Mouse (Mus musculus): ENCODE measurements at regions not wholly inside any gene's neighbourhood (a gene's known extent, or its start where the extent isn't known, plus 50 kb on each side); places are given as distances from the start of the nearest gene placed in this dataset.

GRCm38 (mm10) chr2:172777774-172778173 is 162.3 kb downstream of the Bmp7 start:
- no peak for DNase-seq

- no peak for DNase-seq
Observed at GRCm38 (mm10) chr2:172779096-172779495, 161.0 kb downstream of the Bmp7 start.

DNA sequence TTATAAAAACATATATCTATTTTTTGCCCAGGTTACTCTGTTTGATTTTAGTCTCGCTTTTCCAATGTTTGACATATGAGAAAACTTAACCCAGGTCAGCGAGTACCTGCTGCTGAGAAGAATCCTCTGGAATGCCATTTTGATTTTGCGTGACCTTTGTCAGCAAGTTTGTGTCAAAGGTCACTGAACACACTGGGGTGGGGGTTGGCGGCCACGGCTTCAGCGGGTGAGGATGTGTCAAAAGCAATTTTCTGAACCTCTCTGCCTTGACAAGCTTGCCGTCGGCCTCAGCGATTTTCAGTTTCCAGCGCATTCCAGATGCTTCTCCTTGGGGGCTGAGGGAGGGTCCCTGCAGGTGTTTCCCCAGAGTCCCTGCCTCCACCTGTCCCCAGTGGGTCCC is 157.4 kb downstream of the Bmp7 start:
- DNase-seq = no peak

- no peak for DNase-seq
Observed at GRCm38 (mm10) chr2:172786297-172786696, 153.8 kb downstream of the Bmp7 start.

DNA sequence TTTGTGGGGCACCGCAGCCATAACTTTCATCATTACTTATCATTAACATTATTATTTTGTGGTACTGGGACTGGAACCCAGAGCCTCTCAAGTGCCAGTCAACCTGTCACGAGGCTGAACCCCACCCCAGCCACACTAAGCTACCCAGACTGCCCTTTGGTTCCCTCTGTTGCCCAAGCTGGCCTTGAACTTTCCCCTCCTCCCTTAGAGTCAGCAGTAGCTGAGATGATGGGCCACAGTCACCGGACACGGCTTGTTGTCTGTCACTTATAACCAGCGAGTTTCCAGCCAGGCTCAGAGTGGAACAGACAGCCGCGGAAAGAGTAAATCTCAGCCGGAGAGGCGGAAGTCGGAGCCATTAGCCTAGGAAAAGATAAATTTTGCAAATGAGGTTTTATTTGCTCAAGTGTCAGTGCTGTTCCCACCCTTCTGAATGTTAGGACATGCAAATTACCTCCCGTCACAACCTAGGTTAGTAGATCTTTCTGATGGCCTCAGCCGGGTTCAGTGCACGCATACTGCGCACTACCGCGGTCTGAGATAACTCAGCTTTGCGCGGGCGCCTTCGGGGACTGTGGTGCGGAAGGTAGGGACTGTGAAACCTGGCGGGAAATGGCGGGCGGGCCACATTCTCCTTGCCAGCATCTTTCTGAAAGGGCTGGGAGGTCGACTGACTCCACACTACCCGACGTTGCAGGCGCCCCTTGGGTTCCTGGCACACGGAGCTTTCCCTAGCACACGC is 152.7 kb downstream of the Bmp7 start:
- DNase-seq = no peak

GRCm38 (mm10) chr2:172789260-172789659 is 150.9 kb downstream of the Bmp7 start:
- DNase-seq = no peak

DNA sequence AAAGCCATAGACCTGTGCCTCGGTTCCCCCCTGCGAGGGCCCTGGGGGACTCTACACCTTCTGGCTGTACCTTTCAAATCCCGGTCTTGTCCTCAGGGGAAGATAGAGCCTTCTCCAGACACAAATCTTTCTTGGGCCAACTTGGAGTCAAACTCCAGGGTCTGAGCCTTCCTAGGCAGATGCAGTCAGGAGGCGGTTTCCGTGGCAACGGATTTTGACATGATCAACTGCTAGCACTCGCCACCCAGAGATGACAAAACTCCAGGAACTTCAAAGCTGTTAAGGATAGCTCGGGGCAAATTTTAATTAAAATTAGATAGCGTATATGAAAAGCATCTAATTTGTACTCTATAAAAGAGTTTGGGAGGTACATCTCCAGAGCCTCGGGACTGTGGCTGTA is 147.6 kb downstream of the Bmp7 start:
- DNase-seq = no peak

- no peak for DNase-seq
Observed at GRCm38 (mm10) chr2:172793991-172794390, 146.1 kb downstream of the Bmp7 start.

DNA sequence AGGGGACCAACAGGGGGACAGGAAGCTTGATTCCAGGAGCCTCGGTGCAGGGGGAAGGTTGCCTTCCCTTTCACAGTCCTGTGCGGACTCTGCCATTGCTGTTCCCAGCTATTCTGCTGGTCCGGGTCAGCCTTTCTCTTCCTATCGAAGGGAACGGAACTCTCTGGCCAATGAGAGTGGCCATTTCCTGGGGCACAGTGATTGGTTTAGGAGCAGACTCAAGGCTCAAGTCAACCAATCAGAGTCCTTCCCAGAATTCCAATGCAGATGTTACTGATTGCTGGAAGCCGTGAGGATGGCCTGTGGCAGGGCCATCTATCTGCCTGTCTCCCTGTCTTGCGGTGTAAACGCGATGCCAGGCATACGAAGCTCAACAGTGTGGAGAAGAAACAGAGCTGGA is 145.3 kb downstream of the Bmp7 start:
- no peak for DNase-seq

GRCm38 (mm10) chr2:172796104-172796503 is 144.0 kb downstream of the Bmp7 start:
- no peak for DNase-seq

DNA sequence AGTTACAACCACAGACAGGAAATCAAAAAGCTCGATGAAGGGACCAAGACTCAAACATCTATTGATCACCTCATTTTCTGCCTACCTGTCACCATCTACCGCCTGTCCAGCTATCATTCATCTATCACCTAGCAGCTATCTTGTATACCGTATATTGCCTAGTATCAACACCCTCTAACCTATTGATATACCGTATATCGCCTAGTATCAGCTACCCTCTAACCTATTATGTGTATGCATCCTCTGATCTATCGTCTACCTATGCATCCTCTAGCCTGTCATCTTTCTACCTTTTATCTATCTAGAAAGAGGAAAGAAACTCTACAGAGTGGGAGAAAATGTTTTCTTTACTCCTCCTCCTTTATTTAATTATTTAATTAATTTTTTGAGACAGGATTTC is 143.2 kb downstream of the Bmp7 start:
- DNase-seq = no peak

DNA sequence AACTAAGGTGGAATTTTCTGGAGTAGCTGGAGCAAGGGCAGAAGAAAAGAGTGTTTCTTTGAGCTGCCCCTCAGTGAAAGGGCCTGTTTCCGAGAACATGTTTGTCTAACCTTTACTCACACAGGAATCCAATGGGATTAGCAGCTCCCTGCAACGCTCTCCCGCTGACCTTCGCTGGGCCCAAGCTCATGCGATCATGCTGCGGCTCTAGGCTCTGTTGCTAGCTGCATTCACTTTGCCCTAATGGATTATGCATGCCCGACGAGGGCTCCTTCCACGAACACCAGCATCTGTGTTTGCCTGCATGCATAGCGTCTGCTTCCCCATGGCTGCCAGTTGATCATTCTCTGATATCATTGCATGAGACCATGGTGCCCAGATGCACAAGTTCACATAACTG is 140.2 kb downstream of the Bmp7 start:
- no peak for DNase-seq

DNA sequence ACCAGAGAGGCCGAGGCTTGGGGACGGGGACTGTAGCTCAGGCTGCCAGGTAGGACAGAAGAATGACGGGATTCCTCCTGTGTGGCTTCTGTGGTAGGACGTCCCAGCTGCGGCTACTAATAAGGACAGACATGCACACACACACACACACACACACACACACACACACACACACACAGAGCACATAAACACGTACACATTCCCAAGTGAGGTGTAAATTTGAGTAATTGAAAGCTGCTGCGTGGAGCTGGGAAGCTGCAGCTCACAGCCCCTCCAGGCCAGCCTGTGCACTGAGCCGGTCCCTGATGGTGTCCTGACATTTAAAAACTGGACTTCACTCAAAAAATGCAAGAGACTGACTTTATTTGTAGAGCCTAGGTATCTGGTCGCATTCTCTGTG is 139.3 kb downstream of the Bmp7 start:
- no peak for DNase-seq

GRCm38 (mm10) chr2:172801804-172802203 is 138.3 kb downstream of the Bmp7 start:
- no peak for DNase-seq

- DNase-seq = no peak
Observed at GRCm38 (mm10) chr2:172807446-172807845, 132.7 kb downstream of the Bmp7 start.

DNA sequence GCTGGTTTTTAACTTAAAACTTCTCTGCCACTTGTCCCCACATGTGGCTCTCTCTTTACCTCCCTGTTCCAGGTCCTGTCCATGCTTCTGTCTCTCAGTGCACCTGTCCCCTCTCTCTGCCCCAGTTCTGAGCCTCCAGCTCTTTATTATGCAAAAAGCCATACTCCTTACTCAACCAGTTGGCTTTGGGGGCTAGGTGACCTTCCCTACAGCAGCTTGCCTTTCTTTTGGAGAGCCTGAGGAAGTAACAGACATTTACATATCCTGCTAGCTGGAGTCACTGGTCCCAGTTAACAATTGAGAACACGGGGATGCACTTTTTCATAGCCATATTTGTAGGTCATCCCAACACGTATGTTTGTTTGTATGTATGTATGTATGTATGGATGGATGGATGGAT is 130.8 kb downstream of the Bmp7 start:
- no peak for DNase-seq

DNA sequence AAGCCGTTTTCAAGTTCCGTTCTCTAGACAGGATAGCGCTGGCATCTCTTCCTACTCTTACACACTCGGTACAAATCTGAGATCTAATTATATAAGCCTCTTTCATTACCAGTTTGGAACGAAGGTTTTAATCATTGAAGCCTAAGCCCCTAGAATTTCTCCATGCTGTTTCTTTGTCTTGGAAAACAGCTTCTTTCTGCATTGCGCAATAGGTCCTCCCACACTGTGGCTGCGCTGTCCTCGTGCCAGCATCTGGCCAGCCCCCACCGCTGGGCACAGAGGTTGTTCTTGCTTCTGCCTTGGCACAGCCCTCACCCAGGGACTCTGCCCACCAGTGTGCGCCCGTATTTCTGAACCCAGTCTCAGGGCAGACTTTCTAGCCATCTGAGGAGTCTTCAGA is 126.8 kb downstream of the Bmp7 start:
- DNase-seq = no peak

DNA sequence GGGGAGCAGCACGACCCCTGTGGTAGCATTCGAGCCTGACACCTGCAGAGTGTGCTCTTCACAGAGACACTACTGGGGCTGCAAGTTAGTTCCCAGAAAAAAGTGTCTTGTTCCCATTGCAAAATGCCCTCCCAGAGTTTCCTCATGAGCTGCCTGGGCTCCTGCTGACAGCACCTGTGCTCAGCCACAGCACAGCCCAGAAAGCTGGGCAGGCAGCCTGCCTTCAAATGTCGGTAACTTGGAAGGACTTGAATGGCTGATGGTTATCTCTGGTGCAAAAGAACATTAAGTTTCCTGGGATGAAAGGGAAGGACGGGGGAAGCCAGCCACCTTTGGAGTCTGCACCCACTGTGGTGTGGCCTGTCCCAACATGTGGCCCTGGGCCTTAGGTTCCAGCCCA is 126.2 kb downstream of the Bmp7 start:
- DNase-seq = no peak

- no peak for DNase-seq
Observed at GRCm38 (mm10) chr2:172815146-172815545, 125.0 kb downstream of the Bmp7 start.

- no peak for DNase-seq
Observed at GRCm38 (mm10) chr2:172817058-172817745, 122.9 kb downstream of the Bmp7 start.
